Mouse (Mus musculus): ENCODE measurements around the gene Gm49721.
"Not testable (repeated sequence)": the region's sequence is repeated elsewhere in the genome, so short reads cannot be mapped to it uniquely, and the experiment has no call there.

The Gm49721 gene

GRCm38 (mm10) chr17:7075519-7075918 lies 96.8 kb downstream of the Gm49721 start:
- DNase-seq (ENCODE audit: low read depth, low spot score) = not testable (repeated sequence)

GRCm38 (mm10) chr17:7079558-7079957 lies 100.9 kb downstream of the Gm49721 start:
- not testable (repeated sequence) for DNase-seq (ENCODE audit: low read depth, low spot score)

- DNase-seq (ENCODE audit: low read depth, low spot score) = not testable (repeated sequence)
Measured at GRCm38 (mm10) chr17:7084523-7084922, 105.8 kb downstream of the Gm49721 start.

- DNase-seq (ENCODE audit: low read depth, low spot score) = not testable (repeated sequence)
Measured at GRCm38 (mm10) chr17:7085469-7086168, 106.9 kb downstream of the Gm49721 start.

- DNase-seq (ENCODE audit: low read depth, low spot score) = not testable (repeated sequence)
Measured at GRCm38 (mm10) chr17:7086836-7087235, 108.1 kb downstream of the Gm49721 start.

Measured in mesoderm, embryonic 11.5 days (tissue).